Mouse (Mus musculus) stomach, postnatal 0 days (tissue): ENCODE data around the gene Dpp9. TPM values are rescaled to one million over a fixed set of nuclear protein-coding genes. Genes with fewer than 3 reads are reported as not detected.

ENCODE experiments used
- ATAC-seq: fragments of 200-750 bp; cut with Nextera tagmentation; 2 replicates; pipeline ENCODE4 v1.8.0; 2017; ENCODE audit not compliant: low FRiP score, low TSS enrichment
- DNase-seq: peaks from one replicate; pipeline ENCODE4 v3.0.0-alpha.2; 2016; ENCODE audit warnings: low spot score
- H3K27ac ChIP-seq: fragments of 300-500 bp; sonication (generic); replicated peaks from 2 replicates; pipeline ENCODE4 v1.5.1; 2014; ENCODE audit warnings: mild to moderate bottlenecking, control low read depth
- H3K27me3 ChIP-seq: fragments of 300-500 bp; sonication (generic); 2 replicates; pipeline ENCODE4 v1.6.1; 2014; ENCODE audit warnings: low read length; ENCODE audit not compliant: control insufficient read depth, insufficient read depth
- H3K36me3 ChIP-seq: fragments of 300-500 bp; sonication (generic); 2 replicates; pipeline ENCODE4 v1.6.1; 2014; ENCODE audit warnings: low read length, mixed read lengths; ENCODE audit not compliant: control insufficient read depth, insufficient read depth
- H3K4me1 ChIP-seq: fragments of 300-500 bp; sonication (generic); replicated peaks from 2 replicates; pipeline ENCODE4 v1.6.1; 2014; ENCODE audit warnings: antibody characterized with exemption; ENCODE audit not compliant: control insufficient read depth, insufficient read depth
- H3K4me2 ChIP-seq: fragments of 300-500 bp; sonication (generic); replicated peaks from 2 replicates; pipeline ENCODE4 v1.6.1; 2014; ENCODE audit warnings: low read depth, mild to moderate bottlenecking, control low read depth, moderate library complexity
- H3K4me3 ChIP-seq: fragments of 300-500 bp; sonication (generic); 2 replicates; pipeline ENCODE4 v1.5.1; 2014; ENCODE audit warnings: low read depth, low read length, control low read depth
- H3K9ac ChIP-seq: fragments of 300-500 bp; sonication (generic); 2 replicates; pipeline ENCODE4 v1.6.1; 2014; ENCODE audit warnings: mild to moderate bottlenecking, low read length, control low read depth, mixed read lengths
- H3K9me3 ChIP-seq: fragments of 300-500 bp; sonication (generic); 2 replicates; pipeline ENCODE4 v1.6.1; 2016; ENCODE audit warnings: low read length; ENCODE audit not compliant: control insufficient read depth
- CTCF ChIP-seq: IDR thresholded peaks from 2 replicates; pipeline ENCODE4 v1.5.1; 2016; ENCODE audit warnings: antibody characterized with exemption, low read depth, mild to moderate bottlenecking, moderate library complexity
- EP300 ChIP-seq: optimal IDR thresholded peaks from 2 replicates; pipeline ENCODE3; 2016; ENCODE audit warnings: antibody characterized with exemption
- WGBS: fragments of 180-500 bp; shearing (Covaris S2); extraction: QIAGEN DNeasy Blood & Tissue Kit; methylation state at CpG from one replicate; pipeline ENCODE4 v1.1.7; 2014; 5-methylcytosine and 5-hydroxymethylcytosine counted together
- polyA plus RNA-seq: library from polyadenylated mRNA; unstranded; fragments of >200 nt; fragmentation: Nextera tagmentation; extraction: Ambion mirVana; gene quantifications from 2 replicates; pipeline ENCODE4 v1.2.1, GENCODE M21; 2015

Dpp9 gene
- polyA plus RNA-seq, 1 experiment from 2014 or later, result 13.8 TPM

- ATAC-seq (no peak), DNase-seq (no peak)
- Histone ChIP-seq H3K9me3 (no peaks in the 10 kb centered on the region), H3K4me1 (no peaks in the 10 kb centered on the region), H3K27ac (no peak overlapping the region), H3K27me3 (no peaks in the 10 kb centered on the region), H3K4me2 (no peak overlapping the region), H3K4me3 (no peak overlapping the region), H3K9ac (no peak overlapping the region), H3K36me3 (peaks cover 44% of the 10 kb centered on the region)
- 71% methylated on average over 3 of the region's 3 CpGs for whole genome bisulfite sequencing
- TF ChIP-seq EP300 (no peak), CTCF (peak; percentile 37; the same call in 1 of the 2 replicates)
Measured at GRCm38 (mm10) chr17:56201642-56202041, 17.1 kb downstream of the Dpp9 start.

- H3K4me1 ChIP-seq, result no peaks in the 10 kb centered on the region
- peaks cover 43% of the 10 kb centered on the region for H3K36me3 ChIP-seq
- peak; percentile 13 for DNase-seq
- no peak for ATAC-seq
- H3K9me3 ChIP-seq, result no peaks in the 10 kb centered on the region
- no peak overlapping the region for H3K4me2 ChIP-seq
- H3K27me3 ChIP-seq, result no peaks in the 10 kb centered on the region
- no peak overlapping the region for H3K27ac ChIP-seq
- H3K9ac ChIP-seq, result no peak overlapping the region
- no peak overlapping the region for H3K4me3 ChIP-seq
- 88% methylated on average over 9 of the region's 9 CpGs for WGBS
- peak; percentile 61 for TF ChIP-seq CTCF
- TF ChIP-seq EP300, result no peak
Measured at GRCm38 (mm10) chr17:56200586-56200985, 18.1 kb downstream of the Dpp9 start.

DNA sequence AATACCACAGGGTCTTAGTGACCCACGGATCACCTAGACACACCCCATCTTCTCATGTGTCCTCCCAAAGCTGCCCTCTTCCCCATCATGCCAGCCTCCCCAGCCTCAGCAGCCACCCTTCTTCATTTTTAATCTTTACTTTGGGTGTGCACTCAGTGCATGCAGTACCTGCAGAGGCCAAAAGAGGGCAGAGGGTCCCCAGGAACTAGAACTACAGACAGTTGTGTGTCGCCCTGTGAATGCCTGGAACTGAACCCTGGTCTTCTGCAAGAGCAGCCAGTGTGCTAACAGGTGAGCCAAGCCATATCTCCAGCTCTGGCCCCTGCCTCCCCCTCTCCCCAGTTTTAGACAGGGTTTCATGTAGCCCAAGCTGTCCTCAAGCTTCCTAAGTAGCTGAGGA, 21.8 kb downstream of the Dpp9 start:
- WGBS, result 77% methylated on average over 2 of the region's 2 CpGs
- peaks cover 29% of the 10 kb centered on the region for H3K36me3 ChIP-seq
- H3K27ac ChIP-seq, result no peak overlapping the region
- H3K9ac ChIP-seq, result no peak overlapping the region
- ATAC-seq (0 out of 2 replicates have a peak, but pooled peaks have one; percentile 2), DNase-seq (no peak)
- TF ChIP-seq CTCF (peak; percentile 72), EP300 (no peak)
- H3K9me3 ChIP-seq, result no peaks in the 10 kb centered on the region
- no peak overlapping the region for H3K4me2 ChIP-seq
- H3K4me1 ChIP-seq, result no peaks in the 10 kb centered on the region
- H3K4me3 ChIP-seq, result no peak overlapping the region
- H3K27me3 ChIP-seq, result no peaks in the 10 kb centered on the region

DNA sequence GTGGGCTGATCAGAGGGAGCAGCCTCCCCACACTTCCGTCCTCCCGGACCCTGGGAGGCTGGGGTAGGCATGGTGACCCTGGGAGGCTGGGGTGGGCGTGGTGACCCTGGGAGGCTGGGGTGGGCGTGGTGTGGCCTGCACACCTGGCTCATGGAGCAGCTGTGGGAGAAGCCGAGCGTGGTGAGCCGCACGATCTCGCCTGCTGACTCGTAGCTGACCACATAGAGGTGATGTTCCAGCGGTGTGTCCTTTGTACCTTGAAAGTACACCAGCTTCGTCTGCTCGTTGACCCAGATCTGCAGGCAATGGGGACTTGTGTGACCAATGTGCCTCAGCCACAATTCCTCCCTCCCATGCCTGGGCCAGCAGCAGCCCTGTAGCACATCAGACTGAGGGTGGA, 23.9 kb downstream of the Dpp9 start:
- Histone ChIP-seq H3K4me1 (no peaks in the 10 kb centered on the region), H3K4me3 (no peak overlapping the region), H3K27ac (no peak overlapping the region), H3K9me3 (no peaks in the 10 kb centered on the region), H3K36me3 (peaks cover 26% of the 10 kb centered on the region), H3K27me3 (no peaks in the 10 kb centered on the region), H3K4me2 (no peak overlapping the region), H3K9ac (no peak overlapping the region)
- no peak for DNase-seq
- WGBS, result 66% methylated on average over 13 of the region's 13 CpGs
- TF ChIP-seq CTCF, result no peak
- TF ChIP-seq EP300, result no peak
- ATAC-seq, result 0 out of 2 replicates have a peak, but pooled peaks have one; percentile 10

GRCm38 (mm10) chr17:56194357-56194756, 24.3 kb downstream of the Dpp9 start:
- no peaks in the 10 kb centered on the region for H3K9me3 ChIP-seq
- TF ChIP-seq EP300 (no peak), CTCF (peak; percentile 46)
- H3K4me2 ChIP-seq, result no peak overlapping the region
- no peak overlapping the region for H3K4me3 ChIP-seq
- H3K36me3 ChIP-seq, result peaks cover 26% of the 10 kb centered on the region
- no peaks in the 10 kb centered on the region for H3K27me3 ChIP-seq
- H3K27ac ChIP-seq, result no peak overlapping the region
- DNase-seq (no peak), ATAC-seq (0 out of 2 replicates have a peak, but pooled peaks have one; percentile 9)
- H3K9ac ChIP-seq, result no peak overlapping the region
- no peaks in the 10 kb centered on the region for H3K4me1 ChIP-seq
- 78% methylated on average over 12 of the region's 12 CpGs for WGBS

DNA sequence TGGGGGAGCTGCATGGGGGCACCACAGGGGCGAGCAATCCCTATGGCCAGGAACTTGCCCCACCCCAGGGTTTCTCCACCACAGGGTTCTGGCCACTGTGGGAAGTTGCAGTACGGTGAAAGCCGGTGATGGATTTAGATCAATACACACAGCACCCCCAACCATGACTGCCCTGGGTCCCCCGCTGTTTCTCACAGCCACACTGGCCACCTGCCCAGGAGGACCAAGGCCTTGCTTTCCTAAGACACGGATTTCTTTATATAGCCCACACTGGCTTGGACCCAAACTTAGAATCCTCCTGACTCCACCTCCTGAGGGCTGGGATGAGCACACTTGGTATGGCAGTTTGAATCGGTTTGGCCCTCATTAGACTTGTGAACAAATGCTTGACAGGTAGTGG, 27.4 kb downstream of the Dpp9 start:
- DNase-seq, result no peak
- Histone ChIP-seq H3K4me3 (no peak overlapping the region), H3K27ac (no peak overlapping the region), H3K36me3 (peaks cover 14% of the 10 kb centered on the region), H3K4me1 (no peaks in the 10 kb centered on the region), H3K4me2 (no peak overlapping the region), H3K9ac (no peak overlapping the region), H3K9me3 (no peaks in the 10 kb centered on the region), H3K27me3 (no peaks in the 10 kb centered on the region)
- no peak for ATAC-seq
- TF ChIP-seq EP300 (no peak), CTCF (no peak)
- 85% methylated on average over 6 of the region's 6 CpGs for WGBS
